Mouse (Mus musculus) urinary bladder, adult 18-20 months (tissue): Measurements from ENCODE around the gene Btbd17.
A peak's percentile ranks its signal among the peaks of the same experiment; 100 is the strongest.

Experiments used
- DNase-seq, 2 experiments: peaks; one replicate each; pipeline ENCODE4 v3.0.0; 2022; ENCODE audit warnings: low spot score in 2 of 2, mixed read lengths in 2 of 2

Gene Btbd17

GRCm38 (mm10) chr11:114803990-114804389 lies 8.2 kb upstream of the Btbd17 start:
- DNase-seq, result no peak

- no peak for DNase-seq
These were observed 7.0 kb upstream of the Btbd17 start for GRCm38 (mm10) chr11:114802540-114803267.

- no peak for DNase-seq
These were observed 6.2 kb upstream of the Btbd17 start for GRCm38 (mm10) chr11:114801906-114802305.

GRCm38 (mm10) chr11:114798624-114799023 lies 2.9 kb upstream of the Btbd17 start, which contains the start of gene Gpr142:
Gene Gpr142 (plus strand): TSS chr11:114798924.
- no peak for DNase-seq

- no peak for DNase-seq
These were observed 2.2 kb upstream of the Btbd17 start for GRCm38 (mm10) chr11:114797981-114798380.

GRCm38 (mm10) chr11:114797176-114797575 lies 1.4 kb upstream of the Btbd17 start:
- no peak for DNase-seq

- DNase-seq, result peak in 1 of 2 experiments; percentile 38
These were observed 456 bp downstream of the Btbd17 start for GRCm38 (mm10) chr11:114795231-114795746.

- DNase-seq, result no peak
These were observed 1.1 kb downstream of the Btbd17 start for GRCm38 (mm10) chr11:114794691-114795090.

GRCm38 (mm10) chr11:114793868-114794545 lies 1.7 kb downstream of the Btbd17 start:
- DNase-seq, result no peak

- DNase-seq, result no peak
These were observed 2.7 kb downstream of the Btbd17 start for GRCm38 (mm10) chr11:114792931-114793494.

GRCm38 (mm10) chr11:114791891-114792411 lies 3.8 kb downstream of the Btbd17 start:
- DNase-seq, result no peak

GRCm38 (mm10) chr11:114791351-114791889 lies 4.3 kb downstream of the Btbd17 start:
- DNase-seq, result no peak

GRCm38 (mm10) chr11:114790841-114791240 lies 4.9 kb downstream of the Btbd17 start:
- DNase-seq, result no peak

GRCm38 (mm10) chr11:114790171-114790570 lies 5.6 kb downstream of the Btbd17 start:
- no peak for DNase-seq

- DNase-seq, result no peak
These were observed 6.0 kb downstream of the Btbd17 start for GRCm38 (mm10) chr11:114789716-114790115.

GRCm38 (mm10) chr11:114789061-114789714 lies 6.6 kb downstream of the Btbd17 start:
- DNase-seq, result peak; percentile 53 to 75

- no peak for DNase-seq
These were observed 8.1 kb downstream of the Btbd17 start for GRCm38 (mm10) chr11:114787611-114788010.

- no peak for DNase-seq
These were observed 9.4 kb downstream of the Btbd17 start for GRCm38 (mm10) chr11:114786326-114786725.

- no peak for DNase-seq
These were observed 9.9 kb downstream of the Btbd17 start for GRCm38 (mm10) chr11:114785892-114786291.

GRCm38 (mm10) chr11:114780076-114780475 lies 15.7 kb downstream of the Btbd17 start:
- no peak for DNase-seq

GRCm38 (mm10) chr11:114771896-114772295 lies 23.8 kb downstream of the Btbd17 start:
- no peak for DNase-seq
